19 mouse cellular contexts compared by ENCODE assay signal in the genomic region with DNA sequence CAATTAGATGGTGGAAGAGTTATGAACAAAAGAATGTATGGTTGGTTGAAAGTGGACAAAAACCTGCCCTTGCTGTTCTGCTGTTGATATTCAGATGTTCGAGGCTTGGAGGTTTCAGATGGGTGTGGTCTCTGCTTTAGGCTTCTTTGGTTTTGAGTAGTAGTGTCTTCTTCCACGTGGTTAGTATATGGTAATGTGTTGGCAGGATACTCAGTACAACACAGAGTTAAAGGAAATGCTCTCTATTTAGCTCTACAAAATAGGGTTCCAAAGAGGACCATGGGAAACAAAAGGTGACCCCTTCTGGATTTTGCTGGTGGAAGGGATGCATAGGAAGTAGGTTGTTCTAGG.
"Had no signal": no experiment of that assay in that cellular context is flagged by ENCODE, and none has a peak within 500 bp of the region (broad histone marks: within the 10 kb centered on the region; RNA-seq: fewer than 3 reads in every experiment).

No protein-coding gene starts in this region.

- H3K27me3 ChIP-seq: lung, embryonic 15.5 days; megakaryocyte, embryonic 14.5 days; midbrain, embryonic 13.5 days; midbrain, embryonic 15.5 days; neural tube, embryonic 12.5 days; stomach, embryonic 15.5 days had no signal

- H3K4me1 ChIP-seq: lung, embryonic 15.5 days; megakaryocyte, embryonic 14.5 days; midbrain, embryonic 13.5 days; midbrain, embryonic 15.5 days; neural tube, embryonic 12.5 days; stomach, embryonic 15.5 days had no signal

- H3K9ac ChIP-seq: liver, postnatal 0 days; lung, embryonic 15.5 days; midbrain, embryonic 13.5 days; midbrain, embryonic 15.5 days; neural tube, embryonic 12.5 days; stomach, embryonic 15.5 days had no signal

- DNase-seq: liver, postnatal 0 days; lung, adult 2 months; lung, postnatal 14 days; lung, postnatal 36 days; retina, postnatal 1 day; right cerebral cortex, postnatal 25 days; thymus, adult 2 months; thymus, postnatal 25 days; thymus, postnatal 4 days had no signal

- H3K27ac ChIP-seq: lung, embryonic 15.5 days; macrophage; midbrain, embryonic 13.5 days; midbrain, embryonic 15.5 days; neural tube, embryonic 12.5 days; stomach, embryonic 15.5 days; stomach, postnatal 0 days had no signal

- H3K4me2 ChIP-seq: lung, embryonic 15.5 days; midbrain, embryonic 11.5 days; midbrain, embryonic 13.5 days; midbrain, embryonic 15.5 days; neural tube, embryonic 12.5 days; stomach, embryonic 15.5 days had no signal

- ATAC-seq: liver, postnatal 0 days; lung, postnatal 0 days; midbrain, embryonic 13.5 days; midbrain, embryonic 15.5 days had no signal

- H3K36me3 ChIP-seq: lung, embryonic 15.5 days; midbrain, embryonic 13.5 days; midbrain, embryonic 15.5 days; neural tube, embryonic 12.5 days; stomach, embryonic 15.5 days had no signal

- H3K4me3 ChIP-seq: lung, embryonic 15.5 days; megakaryocyte, embryonic 14.5 days; midbrain, embryonic 13.5 days; midbrain, embryonic 15.5 days; neural tube, embryonic 12.5 days; stomach, embryonic 15.5 days had no signal

- H3K9me3 ChIP-seq: lung, embryonic 15.5 days; midbrain, embryonic 13.5 days; midbrain, embryonic 15.5 days; neural tube, embryonic 12.5 days; stomach, embryonic 15.5 days had no signal
